Mouse (Mus musculus): ENCODE measurements around the gene Camta2. TPM values are rescaled to one million over a fixed set of nuclear protein-coding genes. Genes with fewer than 3 reads are reported as not detected.

Gene Camta2
- total and polyA plus RNA-seq, 3 experiments = 1.0 to 17.0 (median 4.9) TPM

- in situ Hi-C loops (cut with MboI; ENCODE audit: low pct_ligation_motif_present, low pct_unique_long_range_greater_than_20kb, low sequenced_read_pairs) (no loop called here), dilution Hi-C loops (cut with MboI; ENCODE audit: extremely low pct_ligation_motif_present, extremely low pct_unique_long_range_greater_than_20kb, low sequenced_read_pairs) (no loop called here)
- Histone ChIP-seq H3K27me3 (replicated peaks) (no peaks in the 10 kb centered on the region), H3K9me3 (replicated peaks; ENCODE audit: low read length) (no peaks in the 10 kb centered on the region), H3K27ac (ENCODE audit: insufficient read depth, low read depth) (no peak overlapping the region), H3K36me3 (replicated peaks in 1 of 2; ENCODE audit: control insufficient read depth in 1 of 2, insufficient read depth in 1 of 2, low read length in 1 of 2) (peaks cover 0 to 19% of the 10 kb centered on the region in 2 experiments), H3K79me2 (replicated peaks; ENCODE audit: control insufficient read depth, extremely low read depth, insufficient read depth, poor library complexity, severe bottlenecking) (no peaks in the 10 kb centered on the region), H3K9ac (ENCODE audit: insufficient read depth, low read depth) (no peak overlapping the region), H3K4me2 (ENCODE audit: insufficient read depth, low read depth, poor library complexity, severe bottlenecking) (no peak overlapping the region), H3K4me3 (replicated peaks in 1 of 3; ENCODE audit: low read depth in 2 of 3, low read length in 2 of 3, poor library complexity in 1 of 3) (no peak overlapping the region), H3K4me1 (ENCODE audit: control insufficient read depth in 1 of 2, insufficient read depth in 2 of 2) (no peaks in the 10 kb centered on the region)
- DNase-seq (ENCODE audit: extremely low read depth) = no peak
- TF ChIP-seq ELF1 (IDR thresholded peaks at IDR 0.05; ENCODE audit: low read depth, low read length) (no peak), MXI1 (IDR thresholded peaks at IDR 0.05; ENCODE audit: low read depth, low read length) (no peak), KAT2A (IDR thresholded peaks at IDR 0.05; ENCODE audit: insufficient replicate concordance, low read length) (no peak), MEF2A (IDR thresholded peaks at IDR 0.05; ENCODE audit: borderline replicate concordance, low read depth, low read length) (no peak), ZC3H11A (IDR thresholded peaks at IDR 0.05; ENCODE audit: low read depth, low read length) (no peak), ZKSCAN1 (IDR thresholded peaks at IDR 0.05; ENCODE audit: borderline replicate concordance, low read depth, low read length) (no peak), MAZ (IDR thresholded peaks at IDR 0.05; ENCODE audit: low read depth, low read length) (no peak)
Observed at GRCm38 (mm10) chr11:70637764-70638163, 50.1 kb downstream of the Camta2 start.

GRCm38 (mm10) chr11:70635601-70636000 is 52.3 kb downstream of the Camta2 start:
- no peaks in the 10 kb centered on the region for H3K27me3 ChIP-seq (replicated peaks)
- no peak for DNase-seq (ENCODE audit: extremely low read depth)
- peaks cover 0 to 5% of the 10 kb centered on the region in 2 experiments for H3K36me3 ChIP-seq (replicated peaks in 1 of 2; ENCODE audit: control insufficient read depth in 1 of 2, insufficient read depth in 1 of 2, low read length in 1 of 2)
- H3K79me2 ChIP-seq (replicated peaks; ENCODE audit: control insufficient read depth, extremely low read depth, insufficient read depth, poor library complexity, severe bottlenecking) = no peaks in the 10 kb centered on the region
- H3K4me2 ChIP-seq (ENCODE audit: insufficient read depth, low read depth, poor library complexity, severe bottlenecking) = no peak overlapping the region
- H3K9ac ChIP-seq (ENCODE audit: insufficient read depth, low read depth) = no peak overlapping the region
- H3K27ac ChIP-seq (ENCODE audit: insufficient read depth, low read depth) = no peak overlapping the region
- in situ Hi-C loops (cut with MboI; ENCODE audit: low pct_ligation_motif_present, low pct_unique_long_range_greater_than_20kb, low sequenced_read_pairs) = no loop called here
- dilution Hi-C loops (cut with MboI; ENCODE audit: extremely low pct_ligation_motif_present, extremely low pct_unique_long_range_greater_than_20kb, low sequenced_read_pairs) = no loop called here
- no peak overlapping the region for H3K4me3 ChIP-seq (replicated peaks in 1 of 3; ENCODE audit: low read depth in 2 of 3, low read length in 2 of 3, poor library complexity in 1 of 3)
- TF ChIP-seq POLR2A (IDR thresholded peaks at IDR 0.05; ENCODE audit: low read depth, low read length) (no peak), TCF12 (IDR thresholded peaks at IDR 0.05; ENCODE audit: low read depth, low read length) (no peak), ZNF384 (IDR thresholded peaks at IDR 0.05; ENCODE audit: low read depth, low read length) (no peak), UBTF (IDR thresholded peaks at IDR 0.05; ENCODE audit: low read depth, low read length) (no peak), NRF1 (IDR thresholded peaks at IDR 0.05; ENCODE audit: low read depth, low read length) (no peak), USF2 (conservative IDR thresholded peaks at IDR 0.05; ENCODE audit: low read depth, low read length) (no peak), SIN3A (IDR thresholded peaks at IDR 0.05; ENCODE audit: low read length) (no peak), MAX (IDR thresholded peaks at IDR 0.05; ENCODE audit: low read length) (no peak), EP300 (IDR thresholded peaks at IDR 0.05; ENCODE audit: low read length) (no peak), HCFC1 (IDR thresholded peaks at IDR 0.05; ENCODE audit: low read depth, low read length) (no peak), JUND (conservative IDR thresholded peaks at IDR 0.05; ENCODE audit: low read depth, low read length) (no peak), ZMIZ1 (IDR thresholded peaks at IDR 0.05; ENCODE audit: low read depth, low read length) (no peak), ZKSCAN1 (IDR thresholded peaks at IDR 0.05; ENCODE audit: borderline replicate concordance, low read depth, low read length) (no peak), MAZ (IDR thresholded peaks at IDR 0.05; ENCODE audit: low read depth, low read length) (no peak), BHLHE40 (IDR thresholded peaks at IDR 0.05; ENCODE audit: low read depth, low read length) (no peak), CHD2 (IDR thresholded peaks at IDR 0.05; ENCODE audit: low read length) (no peak), ZC3H11A (IDR thresholded peaks at IDR 0.05; ENCODE audit: low read depth, low read length) (no peak)
- no peaks in the 10 kb centered on the region for H3K9me3 ChIP-seq (replicated peaks; ENCODE audit: low read length)
- H3K4me1 ChIP-seq (ENCODE audit: control insufficient read depth in 1 of 2, insufficient read depth in 2 of 2) = peaks cover 0 to under 1% of the 10 kb centered on the region in 2 experiments; a peak in 1 of 4 replicates

All from CH12.LX (cell line).